Mouse (Mus musculus): Measurements from ENCODE around the gene Ulk4.

Ulk4 gene

DNA sequence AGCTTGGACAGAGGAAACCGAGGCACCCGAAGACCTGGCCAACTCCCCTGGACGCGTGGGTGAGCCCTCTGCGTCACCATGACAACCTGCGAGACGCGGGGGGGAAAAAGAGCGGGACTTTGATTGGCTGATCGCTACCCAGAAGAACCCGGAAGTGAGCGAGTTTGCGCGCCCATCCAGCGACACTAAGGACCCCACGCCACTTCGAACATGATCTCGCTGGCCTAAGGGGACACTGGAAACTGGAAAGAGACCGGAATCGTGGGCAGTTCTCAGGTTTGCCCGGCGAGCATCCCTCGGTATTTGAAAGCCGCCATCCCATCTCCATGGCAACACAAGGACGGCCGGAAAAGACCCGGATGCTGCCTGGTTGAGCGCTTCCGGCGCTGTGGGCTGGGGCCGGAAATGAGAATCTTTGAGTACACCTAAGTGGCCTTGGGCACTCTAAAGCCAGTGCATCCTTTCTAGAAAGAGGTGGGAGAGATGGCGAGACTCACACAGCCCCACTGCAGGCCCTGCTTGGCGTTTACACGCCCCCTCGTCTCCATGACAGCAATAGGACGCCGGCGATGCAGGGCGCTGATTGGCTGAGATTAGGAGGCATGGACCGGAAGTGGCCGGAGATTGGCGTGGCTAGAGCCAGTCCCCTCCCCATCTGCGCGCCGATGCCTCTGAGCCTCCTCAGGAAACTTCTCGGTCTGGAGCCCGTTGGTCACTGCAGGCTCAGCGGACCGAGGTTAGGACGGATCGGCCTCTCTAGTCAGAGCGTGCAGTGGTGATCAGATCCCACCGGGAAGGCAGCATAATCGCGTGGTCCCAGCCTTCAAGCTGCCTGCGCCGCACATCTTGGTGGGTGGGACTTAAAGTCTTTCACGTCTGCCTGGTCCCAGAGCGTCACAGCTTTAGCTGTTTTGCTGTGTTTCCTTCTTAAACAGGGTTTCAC is at the start of gene Ulk4:
Ulk4 (minus strand) TSS at position 80 of the 943 bp plus-strand sequence.
- DNase-seq (ENCODE audit: low spot score): peak; percentile 94

- DNase-seq (ENCODE audit: low spot score): no peak
Observed at GRCm38 (mm10) chr9:121322034-121322433, 45.0 kb upstream of the Ulk4 start.

GRCm38 (mm10) chr9:121321118-121321517 is 44.1 kb upstream of the Ulk4 start:
- no peak for DNase-seq (ENCODE audit: low spot score)

DNA sequence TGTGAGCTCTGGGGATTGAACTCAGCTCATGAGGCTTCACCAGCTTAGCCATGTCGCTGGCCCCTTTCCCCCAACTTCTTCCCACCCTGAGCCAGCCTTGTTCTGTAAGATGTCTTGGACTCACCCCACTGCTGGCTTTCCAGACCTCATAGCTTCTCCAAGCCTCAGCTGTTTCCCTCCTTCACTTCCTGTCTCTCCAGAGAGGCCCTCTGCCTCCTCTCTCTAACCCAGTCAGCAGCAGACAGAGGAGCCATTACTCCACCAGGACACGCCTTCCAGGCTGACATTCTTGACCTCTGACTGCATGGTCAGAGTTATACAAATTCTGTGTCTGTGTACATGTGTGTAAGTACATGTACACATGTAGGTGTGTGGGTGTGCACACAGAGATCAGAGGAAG is 43.4 kb upstream of the Ulk4 start:
- no peak for DNase-seq (ENCODE audit: low spot score)

DNA sequence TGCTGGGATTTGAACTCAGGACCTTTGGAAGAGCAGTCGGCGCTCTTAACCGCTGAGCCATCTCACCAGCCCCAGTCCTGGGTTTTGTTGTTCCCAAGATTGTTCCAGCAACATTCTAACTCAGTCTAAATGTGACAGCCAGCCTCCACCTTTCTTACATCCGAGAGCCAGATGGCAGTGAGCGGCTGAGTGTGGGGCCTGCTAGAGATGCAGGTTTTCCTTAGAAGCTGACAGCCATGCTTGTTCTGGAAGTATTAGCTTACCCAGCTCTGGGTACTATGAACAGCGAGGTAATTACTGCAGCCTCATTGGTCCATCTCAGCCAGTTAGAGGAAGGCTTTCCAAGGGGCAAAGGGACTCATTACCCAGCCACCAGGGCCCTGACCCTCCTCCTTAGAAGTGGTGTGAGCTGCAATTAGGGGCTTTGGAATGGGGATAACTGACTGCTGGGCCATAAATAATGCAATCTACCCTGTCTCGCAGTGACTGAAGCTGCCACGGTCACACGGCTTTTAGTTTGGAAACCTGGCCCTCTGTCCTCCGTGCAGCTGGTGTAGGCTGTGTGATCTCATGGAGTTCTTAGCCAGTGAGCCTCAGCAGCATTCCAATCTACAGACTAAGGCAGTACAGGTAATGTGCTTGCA is 42.4 kb upstream of the Ulk4 start:
- peak; percentile 89 for DNase-seq (ENCODE audit: low spot score)

DNA sequence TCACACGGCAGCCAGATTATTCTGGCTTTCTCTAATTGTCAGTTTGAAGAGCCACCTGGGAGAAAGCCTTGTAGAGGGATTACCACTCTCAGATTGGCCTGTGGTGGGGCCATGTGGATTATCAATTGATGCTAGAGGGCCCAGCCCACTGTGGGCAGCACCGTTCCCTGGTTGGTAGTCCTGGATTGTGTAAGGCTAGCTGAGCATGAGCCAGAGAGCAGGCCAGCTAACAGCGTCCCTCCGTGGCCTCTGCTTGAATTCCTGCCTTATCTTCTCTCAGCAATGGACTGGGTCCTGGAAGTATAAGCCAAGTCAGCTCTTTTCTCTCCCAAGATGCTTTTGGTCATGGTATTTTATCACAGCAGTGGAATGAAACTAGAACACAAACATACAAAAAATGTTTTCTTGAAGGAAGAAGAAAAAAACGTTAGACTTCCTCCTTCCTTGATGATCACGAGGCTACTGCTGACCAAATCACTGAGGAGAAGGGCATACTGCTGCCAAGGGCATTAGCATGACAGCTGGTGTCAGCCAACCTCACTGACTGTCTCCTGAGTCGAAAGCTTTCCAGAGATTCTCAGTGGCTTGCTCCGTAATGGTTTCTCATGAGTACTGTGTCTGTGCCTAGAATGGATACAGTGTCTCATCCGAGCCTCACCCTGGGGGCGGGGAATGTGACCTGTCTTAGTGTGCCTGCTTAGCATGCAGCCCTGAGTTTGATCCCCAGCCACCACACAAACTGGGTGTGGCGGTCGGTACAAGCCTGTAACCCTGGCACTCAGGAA is 39.8 kb upstream of the Ulk4 start:
- no peak for DNase-seq (ENCODE audit: low spot score)

DNA sequence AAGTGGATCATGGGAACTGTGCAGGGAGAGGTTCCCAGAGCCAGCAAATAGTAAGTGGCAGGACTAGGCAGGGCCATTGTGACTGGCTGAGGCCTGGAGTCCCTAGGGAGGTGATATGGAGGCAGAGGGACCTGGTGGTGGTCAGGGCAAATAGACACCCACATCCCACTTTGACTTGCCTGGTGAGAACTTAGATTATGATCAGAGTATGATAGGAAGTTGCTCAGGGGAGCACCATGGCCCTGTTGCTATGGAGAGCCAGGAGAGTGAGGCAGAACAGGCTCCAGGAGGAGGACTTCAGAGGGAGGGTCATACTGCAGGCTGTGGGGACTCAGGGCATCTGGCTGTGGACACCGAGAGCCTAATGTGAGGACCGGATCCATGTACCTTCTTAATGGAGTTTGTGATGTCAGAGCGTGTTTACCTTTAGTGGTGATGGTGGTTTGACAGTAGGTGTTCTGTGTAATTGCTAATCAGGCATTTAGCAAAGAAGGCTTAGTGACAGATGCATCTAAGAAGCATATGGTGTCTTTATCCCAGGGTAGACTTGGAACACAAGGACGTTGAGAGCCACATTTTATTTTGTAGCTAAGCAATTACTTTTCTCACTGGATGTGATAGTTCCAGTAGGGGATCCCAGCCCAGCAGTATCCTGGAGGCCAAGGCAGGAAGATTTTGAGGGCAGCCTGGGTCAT is 39.1 kb upstream of the Ulk4 start:
- no peak for DNase-seq (ENCODE audit: low spot score)

DNA sequence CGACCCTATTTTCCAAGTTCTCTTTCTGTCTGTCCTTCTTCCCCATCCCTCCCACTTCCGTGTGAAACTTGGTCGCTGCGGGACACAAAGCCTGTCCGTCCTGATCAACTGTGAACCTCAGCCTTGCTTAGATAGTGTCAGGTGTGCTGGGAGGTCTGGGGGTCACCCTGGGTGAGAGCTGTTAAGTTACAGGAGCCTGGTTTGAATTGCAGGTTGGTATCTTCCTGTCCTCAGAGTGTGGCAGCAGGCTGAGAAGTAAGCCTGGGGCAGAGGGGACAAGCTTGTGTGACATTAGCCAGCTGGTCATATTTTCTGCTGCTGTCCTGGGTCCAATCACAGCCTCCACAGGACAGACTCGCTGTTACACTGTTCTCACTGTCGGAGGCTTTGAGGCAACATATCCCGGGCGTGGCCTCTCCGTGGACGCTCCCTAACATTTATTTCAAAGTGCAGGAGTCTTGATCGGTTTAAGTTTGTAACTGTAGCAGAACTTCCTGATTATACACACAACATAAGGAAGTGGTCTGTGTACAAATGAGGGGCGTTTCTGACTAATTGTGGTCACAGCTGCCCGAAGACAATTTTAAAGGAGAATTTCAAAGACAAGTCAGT is 37.6 kb upstream of the Ulk4 start:
- DNase-seq (ENCODE audit: low spot score): no peak

- peak; percentile 72 for DNase-seq (ENCODE audit: low spot score)
Observed at GRCm38 (mm10) chr9:121313656-121314374, 36.8 kb upstream of the Ulk4 start.

DNA sequence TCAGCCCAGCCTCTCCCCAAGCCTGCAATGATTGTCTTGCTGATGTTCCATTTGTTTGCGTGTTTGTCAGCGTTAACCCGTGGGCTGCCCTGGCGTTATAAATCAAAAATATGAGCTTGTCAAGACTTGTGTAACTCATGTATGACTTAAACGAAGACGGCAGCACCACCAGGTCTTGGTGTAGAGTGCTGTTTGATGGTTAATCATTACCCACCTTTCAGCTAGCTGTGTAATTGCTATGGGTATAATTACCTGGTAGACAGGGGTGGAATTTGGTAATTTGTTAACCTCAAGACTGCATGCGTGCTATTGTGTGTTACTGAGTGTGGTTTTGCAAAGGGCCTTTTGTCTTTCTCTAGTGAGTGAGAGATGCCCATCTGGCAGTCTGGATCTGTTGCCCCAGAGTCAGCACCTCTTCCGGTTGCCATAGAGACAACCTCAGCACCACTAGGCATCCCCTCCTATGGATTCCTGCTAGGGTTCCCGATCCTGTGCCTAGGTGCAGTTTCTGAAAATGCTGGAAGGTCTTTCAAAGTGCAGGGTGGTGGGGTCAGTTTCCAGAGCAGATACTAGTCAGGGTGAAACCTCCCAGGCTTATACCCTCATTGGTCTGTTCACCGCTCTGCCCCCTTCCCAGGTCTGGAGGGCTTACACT is 35.4 kb upstream of the Ulk4 start:
- peak; percentile 50 for DNase-seq (ENCODE audit: low spot score)

- no peak for DNase-seq (ENCODE audit: low spot score)
Observed at GRCm38 (mm10) chr9:121311846-121312236, 34.8 kb upstream of the Ulk4 start.

- no peak for DNase-seq (ENCODE audit: low spot score)
Observed at GRCm38 (mm10) chr9:121310501-121310900, 33.5 kb upstream of the Ulk4 start.

DNA sequence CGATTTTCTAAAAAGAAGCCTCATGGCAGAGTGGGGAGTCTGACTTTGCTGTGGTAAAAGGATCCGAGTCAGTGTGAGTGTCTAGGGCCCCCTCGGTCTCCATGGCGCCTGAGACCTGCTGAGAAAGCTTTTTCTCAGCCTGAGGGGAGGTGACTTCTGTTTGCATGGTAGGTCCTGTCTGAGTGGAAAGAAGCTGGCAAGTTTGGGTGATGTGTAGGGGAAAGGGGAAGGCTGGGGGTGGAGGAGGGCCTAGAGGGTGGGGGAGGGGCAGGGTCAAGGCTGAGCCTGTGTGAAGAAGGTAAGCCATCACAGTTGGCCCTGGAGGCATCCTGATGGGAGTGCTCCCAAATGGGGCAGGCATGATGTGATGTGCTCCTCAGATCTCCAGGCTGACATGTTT is 32.3 kb upstream of the Ulk4 start:
- DNase-seq (ENCODE audit: low spot score): no peak

GRCm38 (mm10) chr9:121305456-121305855 is 28.5 kb upstream of the Ulk4 start:
- no peak for DNase-seq (ENCODE audit: low spot score)

GRCm38 (mm10) chr9:121304520-121304919 is 27.5 kb upstream of the Ulk4 start:
- no peak for DNase-seq (ENCODE audit: low spot score)

GRCm38 (mm10) chr9:121303748-121304147 is 26.8 kb upstream of the Ulk4 start:
- DNase-seq (ENCODE audit: low spot score): no peak

- DNase-seq (ENCODE audit: low spot score): no peak
Observed at GRCm38 (mm10) chr9:121303086-121303485, 26.1 kb upstream of the Ulk4 start.

- DNase-seq (ENCODE audit: low spot score): no peak
Observed at GRCm38 (mm10) chr9:121302543-121302942, 25.5 kb upstream of the Ulk4 start.

DNA sequence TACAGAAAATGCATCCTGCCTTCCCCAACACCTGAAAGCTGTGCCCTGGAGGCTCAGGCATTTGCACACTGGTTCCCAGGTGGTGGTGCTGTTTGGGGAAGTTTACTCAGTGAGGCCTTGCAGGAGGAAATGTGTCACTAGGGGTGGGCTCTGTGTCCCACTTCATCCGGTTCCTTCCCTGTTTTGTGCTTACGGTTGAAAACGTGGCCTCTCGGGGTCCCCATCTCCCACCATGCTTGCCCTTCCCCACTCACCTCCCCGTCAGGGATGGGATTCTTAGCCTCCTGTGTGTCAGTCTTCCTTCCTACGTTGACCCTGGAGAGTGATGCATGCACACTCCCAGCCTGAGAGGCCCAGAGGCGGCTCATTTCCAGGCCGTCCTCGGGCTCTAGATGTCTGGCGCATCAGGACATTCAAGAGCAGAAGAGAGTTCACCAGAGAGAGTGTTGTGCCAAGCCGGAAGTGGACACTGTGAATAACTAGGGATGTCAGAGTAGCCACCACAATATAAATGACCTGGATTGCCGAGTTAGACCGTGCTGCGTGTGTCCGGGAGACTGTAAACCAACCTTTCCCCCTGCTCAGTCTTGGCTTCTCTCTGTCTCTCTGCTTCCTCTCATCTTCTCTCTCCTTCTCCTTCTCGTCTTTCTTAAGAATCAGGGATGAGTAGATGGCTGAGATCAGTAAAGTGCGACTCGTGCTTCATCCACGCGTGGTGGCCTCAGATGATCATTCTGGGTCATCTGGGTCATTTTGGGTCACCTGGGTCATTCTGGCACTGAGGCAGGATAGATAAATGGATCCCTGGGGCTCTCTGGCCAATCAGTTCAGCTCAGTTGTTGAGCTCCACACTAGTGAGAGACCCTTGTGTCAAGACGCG is 24.3 kb upstream of the Ulk4 start:
- DNase-seq (ENCODE audit: low spot score): no peak
